Mouse (Mus musculus): ENCODE measurements around the gene Soga1.

Soga1 gene

DNA sequence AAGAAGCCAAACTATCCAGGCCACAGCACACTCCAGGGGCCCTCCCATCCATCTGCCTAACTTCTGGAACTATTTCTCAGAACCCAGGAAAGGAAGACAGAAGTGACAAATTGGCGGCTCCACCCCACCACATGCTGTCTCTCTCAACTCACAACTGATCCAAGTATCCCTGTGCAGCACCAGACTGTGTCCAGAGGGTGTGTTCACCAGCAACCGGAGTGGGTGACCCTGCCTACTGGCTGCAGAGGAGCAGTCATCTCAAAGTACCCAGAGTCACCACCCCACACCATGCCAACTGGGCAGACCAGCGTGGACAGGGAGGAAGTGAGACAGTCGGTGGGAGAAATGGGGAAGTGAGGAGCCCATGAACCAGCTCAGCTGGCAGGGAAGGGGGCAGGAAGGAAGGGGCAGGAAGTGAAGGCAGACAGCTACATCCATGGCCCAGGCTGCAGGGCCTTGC, 15.8 kb downstream of the Soga1 start:
- DNase-seq (ENCODE audit: low spot score in 2 of 2): peak; percentile 45 to 64

DNA sequence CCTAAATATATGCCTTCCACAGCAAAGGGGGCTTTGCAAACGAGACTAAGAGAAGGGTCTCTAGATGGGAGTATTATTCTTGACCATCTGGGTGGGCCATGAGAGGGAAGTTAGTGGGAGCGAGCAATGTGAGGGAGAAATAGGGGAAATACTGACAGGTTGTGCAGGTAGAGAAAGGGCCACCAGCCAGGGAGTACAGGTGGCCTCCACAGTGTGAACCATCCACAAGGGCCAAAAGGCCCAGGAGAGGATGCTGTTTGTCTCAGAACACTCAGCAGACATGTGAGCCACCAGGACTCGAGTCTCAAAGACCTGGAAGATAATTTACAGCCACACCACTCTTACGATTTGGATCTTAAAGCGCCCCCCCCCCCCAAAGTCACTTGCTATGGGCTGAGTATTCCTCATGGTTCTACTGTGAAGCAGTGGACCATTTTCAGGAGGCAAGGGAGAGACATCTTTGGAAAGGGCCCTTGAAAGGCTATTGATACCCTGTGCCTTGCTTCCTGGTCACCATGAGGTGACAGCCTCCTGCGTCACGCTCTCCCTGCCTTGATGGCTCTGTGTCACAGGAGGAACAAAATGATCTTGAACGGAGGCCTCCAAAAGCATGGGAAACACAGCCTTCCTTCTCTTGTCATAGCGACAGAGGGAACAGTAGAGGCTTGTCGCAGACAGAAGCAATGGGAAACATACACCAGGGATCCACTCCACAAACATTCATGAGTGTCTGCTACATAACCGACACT, 18.3 kb downstream of the Soga1 start:
- DNase-seq (ENCODE audit: low spot score in 2 of 2): no peak

DNA sequence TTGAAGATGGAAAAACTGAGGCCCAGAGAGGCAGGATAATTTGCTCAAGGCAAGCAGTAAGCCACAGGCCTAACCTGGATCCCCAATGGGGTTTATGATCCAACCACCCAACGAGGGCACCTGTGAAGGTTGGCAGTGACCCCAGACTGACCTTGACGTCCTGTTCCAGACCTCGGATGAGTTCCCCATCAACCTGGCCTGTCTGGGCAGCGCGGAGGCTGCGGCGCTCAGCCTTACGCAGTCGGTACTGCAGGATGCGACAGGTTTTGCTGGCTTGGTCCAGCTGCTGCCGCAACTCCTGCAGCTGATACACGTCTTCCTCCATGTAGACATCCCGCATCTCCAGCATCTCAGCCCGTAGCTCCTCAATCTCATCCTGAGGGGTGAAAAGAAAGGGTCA, 19.0 kb downstream of the Soga1 start:
- DNase-seq (ENCODE audit: low spot score in 2 of 2): no peak

DNA sequence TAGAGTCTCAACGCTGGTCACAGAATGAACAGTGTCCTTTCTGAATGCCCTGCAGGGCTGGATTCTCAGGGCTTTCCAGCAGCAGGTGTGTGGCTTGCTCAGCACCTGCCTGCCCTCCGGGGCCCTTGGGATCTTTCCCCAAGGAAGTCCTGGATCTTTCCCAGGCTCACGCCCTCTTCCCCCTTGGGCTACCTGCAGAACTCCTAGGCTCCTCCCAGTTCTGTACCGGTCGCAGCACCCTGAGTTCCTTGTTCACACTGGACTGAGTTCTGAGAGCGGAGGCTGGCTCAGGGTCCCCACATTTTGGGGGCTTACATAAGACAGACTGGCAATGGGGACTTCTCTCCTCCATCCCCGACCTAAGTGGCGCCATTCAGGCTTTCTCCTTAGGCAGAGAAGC, 19.9 kb downstream of the Soga1 start:
- DNase-seq (ENCODE audit: low spot score in 2 of 2): no peak

DNA sequence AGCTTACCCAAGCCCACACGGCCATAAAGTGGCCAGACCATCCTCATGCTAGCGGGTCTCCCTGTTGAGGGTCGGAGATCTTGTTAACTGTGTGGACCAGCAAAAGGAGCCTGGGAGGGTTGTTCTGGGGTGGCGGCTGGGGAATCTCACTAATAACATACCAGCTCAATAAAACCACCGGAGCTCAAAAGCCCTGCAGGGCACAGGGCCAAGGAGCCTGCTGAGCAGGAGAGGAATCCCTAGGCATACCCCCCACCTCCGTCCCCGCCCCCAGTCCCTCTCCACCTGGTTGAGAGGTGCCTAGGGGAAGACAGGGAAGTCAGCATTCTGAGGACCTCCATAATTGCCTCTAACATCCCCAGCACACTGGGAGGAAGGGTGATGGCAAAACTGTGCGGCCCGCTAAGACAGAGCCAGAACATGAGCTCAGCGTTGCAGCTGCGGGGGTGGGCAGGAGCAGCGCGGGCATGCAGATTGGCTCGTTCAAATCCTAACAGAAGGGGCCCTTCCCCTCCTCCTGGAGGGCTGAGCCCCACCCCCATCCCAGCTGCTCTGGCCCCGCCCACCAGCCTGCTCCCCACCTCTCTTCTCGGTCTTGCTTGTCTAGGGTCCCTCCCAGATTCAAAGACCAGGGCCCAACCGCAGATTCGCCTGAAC, 20.6 kb downstream of the Soga1 start:
- peak; percentile 67 to 83 for DNase-seq (ENCODE audit: low spot score in 2 of 2)

DNA sequence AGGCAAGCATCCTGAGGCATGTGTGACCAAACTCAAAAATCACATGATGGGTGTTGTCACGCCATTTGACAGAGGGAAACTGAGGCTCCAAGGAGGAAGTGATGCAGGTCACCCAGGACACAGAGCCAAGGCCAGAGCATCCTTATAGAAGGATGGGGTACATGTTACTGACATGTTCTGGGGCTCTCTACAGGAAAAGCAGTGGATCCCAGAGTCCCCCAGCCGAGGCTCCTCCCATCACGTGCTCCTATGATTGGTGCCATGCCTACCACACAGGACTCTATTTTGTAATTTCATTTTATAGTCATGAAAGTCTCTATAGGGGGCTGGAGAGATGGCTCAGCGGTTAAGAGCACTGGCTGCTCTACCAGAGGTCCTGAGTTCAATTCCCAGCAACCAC, 21.3 kb downstream of the Soga1 start:
- no peak for DNase-seq (ENCODE audit: low spot score in 2 of 2)

DNA sequence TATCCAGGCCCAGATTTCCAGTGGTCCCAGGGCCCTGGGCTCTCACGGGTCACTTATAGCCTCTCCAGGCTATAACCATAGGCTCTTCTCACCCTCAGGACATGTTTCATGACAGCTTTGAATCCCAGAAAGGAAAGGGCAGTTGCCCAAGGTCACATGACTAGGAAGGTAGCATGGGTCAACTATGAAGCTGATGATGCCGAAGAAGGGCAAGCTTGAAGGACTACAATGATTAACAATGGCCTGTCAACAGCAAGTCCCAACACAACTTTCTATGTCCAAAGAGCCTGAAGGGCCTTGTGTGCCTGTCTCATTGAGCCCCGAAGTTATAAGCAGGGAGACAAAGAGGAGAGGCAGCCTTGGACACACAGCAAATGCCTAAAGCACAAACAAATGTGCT, 21.9 kb downstream of the Soga1 start:
- DNase-seq (ENCODE audit: low spot score in 2 of 2): no peak

DNA sequence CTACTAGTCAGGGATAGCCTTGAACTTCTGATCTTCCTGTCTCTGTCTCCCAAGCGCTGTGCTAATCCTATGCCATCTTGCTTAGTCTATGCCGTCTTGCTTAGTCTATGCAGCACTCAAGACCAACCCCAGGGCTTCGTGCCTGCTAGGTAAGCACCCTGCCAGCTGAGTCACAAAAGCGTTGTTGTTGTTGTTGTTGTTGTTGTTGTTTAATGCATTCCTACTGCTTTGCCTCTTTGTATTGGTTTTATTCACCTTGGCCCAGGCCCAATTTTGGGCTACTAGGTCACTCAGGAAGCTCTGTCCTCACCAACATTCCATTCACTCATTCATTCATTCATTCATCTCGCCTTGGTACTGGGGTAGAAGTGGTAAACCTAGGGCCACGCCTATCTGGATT, 23.3 kb downstream of the Soga1 start:
- no peak for DNase-seq (ENCODE audit: low spot score in 2 of 2)

DNA sequence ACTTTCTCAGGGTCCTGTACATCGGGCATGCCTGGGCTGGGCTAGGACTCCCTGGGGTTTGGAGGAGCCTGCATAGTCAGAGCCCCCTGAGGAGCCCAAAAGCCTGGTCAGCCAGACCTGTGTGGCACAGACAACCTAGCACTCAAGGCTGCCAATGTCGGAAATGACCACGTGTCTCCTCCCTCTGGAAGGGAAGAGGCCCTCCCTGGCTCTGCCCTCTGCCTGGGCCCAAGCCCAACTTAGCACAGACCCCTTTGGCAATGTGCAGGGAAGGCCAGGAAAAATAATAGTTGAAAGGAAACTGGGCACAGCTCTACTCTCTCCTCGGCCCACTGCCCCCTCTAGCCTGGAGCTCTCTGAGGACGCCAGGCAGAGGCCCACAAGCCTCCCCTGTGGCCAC, 24.2 kb downstream of the Soga1 start:
- peak in 1 of 2 experiments; percentile 42 for DNase-seq (ENCODE audit: low spot score in 2 of 2)

DNA sequence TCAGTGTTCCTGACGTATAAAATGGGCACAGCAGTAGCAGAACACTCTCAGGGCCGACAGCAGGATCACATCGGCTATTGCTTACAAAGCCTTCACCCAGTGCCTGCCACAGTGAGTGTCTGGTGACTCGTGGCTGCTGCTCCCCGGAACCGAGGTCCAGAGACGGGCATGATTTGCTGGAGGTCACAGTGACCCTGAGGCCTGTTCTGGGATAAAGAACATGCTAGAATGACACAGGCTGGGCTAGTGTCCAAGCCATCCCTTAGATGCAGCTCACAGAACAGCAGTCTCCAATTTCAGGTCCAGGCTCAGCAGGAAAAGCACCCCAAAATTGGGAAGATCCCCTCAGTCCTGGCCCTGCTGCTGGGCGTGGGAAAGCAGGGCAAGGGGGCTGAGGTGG, 24.8 kb downstream of the Soga1 start:
- DNase-seq (ENCODE audit: low spot score in 2 of 2): no peak

DNA sequence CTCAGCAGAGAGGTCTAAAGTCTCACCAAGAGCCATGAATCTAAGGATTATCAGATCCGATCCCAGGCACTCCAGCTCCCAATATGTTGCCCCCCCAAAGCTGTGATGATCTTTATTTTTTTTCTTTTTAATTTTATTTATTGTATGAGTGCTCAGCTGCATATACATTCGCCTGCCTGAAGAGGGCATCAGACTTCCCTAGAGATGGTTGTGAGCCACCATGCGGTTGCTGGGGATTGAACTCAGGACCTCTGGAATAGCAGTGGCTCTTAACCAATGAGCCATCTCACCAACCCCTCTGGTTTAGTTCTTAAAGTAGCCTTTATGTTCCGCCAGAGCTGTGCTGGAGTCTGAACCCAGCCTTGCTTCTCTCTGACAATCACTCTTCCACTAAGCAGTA, 25.3 kb downstream of the Soga1 start:
- no peak for DNase-seq (ENCODE audit: low spot score in 2 of 2)

DNA sequence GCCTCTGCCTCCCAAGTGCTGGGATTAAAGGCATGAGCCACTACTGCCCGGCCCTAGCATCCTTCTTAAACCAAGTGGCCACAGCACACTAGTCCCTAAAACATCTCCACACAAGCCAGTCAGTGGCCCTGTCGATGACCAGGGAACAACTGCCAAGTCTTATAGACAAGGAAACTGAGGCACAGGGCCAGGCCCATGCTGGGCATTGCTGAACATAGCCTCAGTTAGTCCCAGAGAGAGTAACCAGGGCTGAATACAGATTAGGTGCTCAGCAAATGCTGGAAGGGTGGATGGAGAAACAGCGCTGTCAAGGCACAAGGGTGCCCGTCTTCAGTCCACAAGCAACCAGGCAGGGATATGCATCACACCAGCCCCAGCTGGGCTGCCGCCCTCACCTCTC, 25.9 kb downstream of the Soga1 start:
- DNase-seq (ENCODE audit: low spot score in 2 of 2): no peak

DNA sequence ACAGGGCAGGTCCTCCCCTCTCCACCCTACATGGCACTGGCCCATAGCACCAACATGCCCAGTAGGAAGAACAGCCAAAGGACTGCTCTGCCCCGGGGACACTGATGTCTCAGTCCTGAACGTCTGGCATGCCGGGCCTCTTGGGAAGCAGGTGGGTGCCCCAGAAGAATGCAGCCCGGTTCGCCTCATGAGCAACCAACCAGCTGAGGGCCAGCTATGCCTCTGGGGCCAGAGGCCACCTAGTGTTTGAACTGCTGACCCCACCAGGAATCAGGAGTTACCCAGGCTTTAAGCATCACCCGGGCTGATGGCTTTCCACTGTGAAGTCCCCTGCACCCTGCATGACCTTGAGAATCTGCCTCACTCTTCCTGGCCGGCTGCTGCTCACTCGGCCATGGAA, 26.6 kb downstream of the Soga1 start:
- DNase-seq (ENCODE audit: low spot score in 2 of 2): no peak

DNA sequence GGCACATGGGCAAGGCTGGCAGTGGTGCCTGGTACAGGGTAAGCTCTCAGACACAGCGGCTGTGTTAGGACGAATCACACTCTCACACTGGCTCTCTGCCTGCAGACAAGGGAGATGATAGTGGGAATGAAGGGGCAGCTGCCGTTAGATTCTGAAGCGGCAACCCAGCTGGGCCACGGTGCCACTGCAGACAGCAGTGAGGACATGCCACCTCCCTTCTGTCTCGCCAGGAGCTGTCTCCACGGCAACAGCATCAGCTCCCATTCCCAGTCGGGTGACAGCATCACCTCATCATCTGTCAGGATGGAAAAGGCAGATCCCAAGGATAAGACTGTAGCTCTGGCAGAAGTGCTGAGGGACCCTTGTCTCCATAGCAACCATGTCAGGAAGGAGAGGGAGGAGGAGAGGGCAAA, 29.2 kb downstream of the Soga1 start:
- DNase-seq (ENCODE audit: low spot score in 2 of 2): peak in 1 of 2 experiments; percentile 58

DNA sequence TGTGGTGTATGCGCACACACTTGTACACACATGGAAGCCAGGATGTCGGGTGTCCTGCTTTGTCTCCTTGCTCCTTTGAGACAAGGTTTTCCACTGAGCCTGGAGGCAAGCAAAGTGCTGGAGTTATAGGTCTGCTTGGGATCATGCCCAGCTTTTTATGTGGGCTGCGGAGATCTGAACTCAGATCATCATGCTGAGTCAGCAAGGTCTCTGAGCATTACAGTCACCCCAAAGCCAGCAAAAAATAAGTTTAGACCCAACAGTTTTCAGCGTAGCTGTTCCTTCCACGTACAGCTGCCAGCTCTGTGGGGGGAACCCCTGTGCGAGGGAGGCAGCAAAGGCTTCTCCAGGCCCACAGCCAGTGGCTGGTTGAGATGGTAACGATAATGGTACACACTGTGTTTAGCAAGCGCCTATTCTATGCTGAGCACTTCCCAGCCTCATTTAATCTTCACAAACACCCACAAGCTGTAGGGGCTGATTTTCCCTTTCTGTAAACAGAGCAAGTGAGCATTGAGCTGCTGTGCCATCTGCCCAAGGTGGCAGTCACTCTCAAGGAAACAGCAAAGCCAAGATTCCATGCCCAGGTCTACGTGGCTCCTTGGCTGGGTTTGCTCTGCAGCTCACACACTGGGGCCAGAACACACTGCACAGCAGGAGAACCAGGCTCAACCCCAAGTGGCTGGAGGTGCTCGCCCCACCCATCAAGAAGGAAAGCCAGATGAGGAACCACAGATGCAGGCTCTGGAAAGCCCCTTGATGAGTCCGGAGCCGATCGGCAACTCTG, 30.5 kb downstream of the Soga1 start:
- DNase-seq (ENCODE audit: low spot score in 2 of 2): peak; percentile 83 to 87

DNA sequence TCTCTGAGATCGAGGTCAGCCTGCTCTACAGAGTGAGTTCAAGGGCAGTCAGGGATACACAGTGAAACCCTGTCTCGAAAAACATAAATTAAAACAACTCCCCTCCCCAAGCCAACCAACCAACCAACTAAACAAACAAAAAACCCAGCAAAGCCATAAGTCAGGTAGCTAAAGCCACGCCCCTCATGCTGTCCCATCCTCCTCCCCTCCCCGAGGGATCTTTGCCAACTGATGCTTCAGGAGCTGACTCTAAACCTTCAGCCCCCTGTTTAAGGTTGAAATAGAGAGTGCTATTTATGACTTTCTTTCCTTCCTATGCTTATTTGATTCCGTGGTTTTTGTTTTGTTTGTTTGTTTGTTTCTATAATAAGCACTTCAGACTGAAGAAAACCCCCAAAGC, 32.1 kb downstream of the Soga1 start:
- no peak for DNase-seq (ENCODE audit: low spot score in 2 of 2)

DNA sequence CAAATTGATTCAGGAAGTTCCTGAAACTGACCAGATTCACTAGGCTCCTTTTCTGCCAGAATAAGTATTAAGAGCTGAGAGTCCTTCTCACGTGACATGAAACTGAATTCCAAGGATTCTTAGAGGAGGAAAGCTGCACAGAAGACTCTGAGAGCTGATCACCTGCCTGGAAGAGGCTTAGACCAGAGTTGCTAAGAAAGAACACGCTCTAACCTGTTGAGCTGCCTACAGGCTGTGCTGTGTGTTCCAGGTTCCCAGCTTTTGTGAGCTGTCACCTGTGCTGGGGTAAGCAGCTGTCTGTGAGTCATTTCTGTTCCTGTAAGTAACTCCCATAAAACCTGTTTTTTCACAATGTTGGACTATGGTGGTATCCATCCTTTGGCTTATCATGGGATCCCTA, 33.1 kb downstream of the Soga1 start:
- DNase-seq (ENCODE audit: low spot score in 2 of 2): no peak

DNA sequence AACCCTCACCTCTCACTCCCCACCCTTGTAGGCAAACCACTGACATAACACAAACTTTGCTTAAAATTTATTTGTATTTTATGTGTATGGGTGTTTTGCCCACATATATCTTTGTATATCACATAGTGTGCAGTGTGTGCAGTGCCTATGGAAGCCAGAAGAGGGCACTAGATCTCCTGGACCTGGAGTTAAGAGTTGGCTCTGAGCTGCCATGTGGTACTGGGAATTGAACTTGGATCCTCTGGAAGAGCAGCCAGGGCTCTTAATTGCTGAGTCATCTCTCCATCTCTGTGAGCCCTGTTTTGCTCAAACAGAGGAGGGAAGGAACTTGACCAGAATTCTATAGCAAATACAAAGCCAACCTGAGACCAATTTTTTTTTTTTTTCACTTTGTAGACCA, 35.1 kb downstream of the Soga1 start:
- no peak for DNase-seq (ENCODE audit: low spot score in 2 of 2)

DNA sequence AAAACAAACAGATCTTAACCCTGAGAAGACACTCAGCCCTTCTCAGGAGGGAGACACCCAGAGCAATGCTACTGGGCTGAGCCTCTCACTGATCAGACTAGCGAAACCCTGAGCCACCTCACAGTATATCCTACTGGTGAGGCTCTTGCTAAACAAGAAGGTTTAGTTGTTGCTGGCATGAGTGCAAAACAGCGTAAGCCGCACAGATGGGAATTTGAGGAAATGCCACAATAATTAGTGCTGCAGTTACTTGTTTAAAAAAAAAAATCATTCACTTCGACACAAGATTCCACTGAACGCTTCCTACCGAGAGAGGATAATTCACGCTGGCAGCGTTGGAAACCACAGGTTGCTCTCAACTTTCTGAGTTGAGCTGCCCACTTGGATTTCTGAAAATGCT, 35.5 kb downstream of the Soga1 start:
- DNase-seq (ENCODE audit: low spot score in 2 of 2): no peak

DNA sequence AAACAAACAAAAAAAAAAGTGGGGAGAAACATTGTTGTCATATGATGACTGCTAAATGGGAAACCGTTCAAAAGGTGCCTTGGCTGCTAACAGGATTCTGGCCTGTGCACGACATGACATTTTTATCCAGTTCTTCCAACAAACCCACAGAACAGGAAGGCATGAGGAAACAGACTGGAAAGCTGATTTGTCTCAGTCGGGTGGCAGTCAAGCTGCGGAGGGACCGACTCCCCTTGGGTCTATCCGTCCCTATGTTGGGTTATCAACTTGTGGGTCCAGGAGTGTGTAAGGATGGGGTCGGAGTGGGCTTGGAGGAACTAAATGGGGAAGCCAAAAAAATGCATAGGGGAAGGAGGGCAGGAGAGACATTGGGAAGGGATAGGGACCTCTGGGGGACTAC, 37.6 kb downstream of the Soga1 start:
- no peak for DNase-seq (ENCODE audit: low spot score in 2 of 2)

DNA sequence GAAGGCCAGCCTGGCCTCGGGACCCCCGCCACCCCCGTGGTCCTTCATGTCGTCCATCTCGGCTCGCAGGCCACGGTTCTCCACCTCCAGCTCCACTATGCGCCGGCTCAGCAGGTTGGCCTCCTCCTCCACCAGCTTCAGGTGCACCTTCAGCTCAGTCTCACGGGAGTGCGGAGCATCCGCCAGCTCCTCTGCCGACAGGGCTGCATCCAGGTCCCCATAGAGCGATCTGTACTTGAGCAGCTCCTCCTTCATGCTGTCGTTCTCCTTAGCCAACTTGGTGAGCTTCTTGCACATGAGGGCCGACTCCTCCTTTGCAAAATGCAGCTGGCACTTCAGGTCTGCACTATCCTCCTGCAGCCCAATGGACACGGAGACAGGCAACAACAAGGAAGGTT, 38.4 kb downstream of the Soga1 start:
- DNase-seq (ENCODE audit: low spot score in 2 of 2): no peak

DNA sequence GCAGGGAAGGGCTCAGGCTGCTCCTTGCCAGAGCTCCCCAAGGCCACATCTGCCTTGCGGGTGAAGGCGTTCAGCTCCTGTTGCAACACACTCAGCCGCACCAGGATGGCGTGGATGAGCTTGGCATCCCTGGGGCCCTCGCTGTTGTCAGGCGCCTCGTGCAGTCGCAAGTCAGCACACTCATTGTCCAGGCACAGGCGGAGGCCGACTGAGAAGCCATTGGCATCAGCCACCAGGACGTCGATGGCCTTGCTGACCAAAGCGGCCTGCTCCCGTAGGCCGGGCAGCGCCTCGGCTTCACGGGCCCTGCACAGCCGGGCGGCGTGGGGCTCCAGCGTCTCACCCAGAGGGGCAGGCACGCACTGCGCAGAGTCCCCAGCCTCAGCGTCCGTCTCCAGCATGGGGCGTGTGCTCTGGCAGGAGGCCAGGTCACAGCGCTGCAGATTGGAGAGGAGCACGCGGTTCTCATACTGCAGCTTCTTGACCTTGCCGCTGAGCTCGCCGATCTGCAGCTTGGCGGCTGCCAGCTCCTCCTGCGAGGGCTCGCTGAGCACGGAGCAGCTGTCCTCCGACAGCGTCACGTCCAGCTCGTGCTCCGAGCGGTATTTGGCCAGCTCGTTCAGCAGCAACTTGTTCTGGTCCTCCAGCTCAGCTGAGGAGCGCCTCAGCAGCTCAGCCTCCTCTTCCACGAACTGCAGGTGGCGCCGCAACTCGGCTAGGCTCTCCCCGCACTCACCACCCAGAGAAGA, 39.0 kb downstream of the Soga1 start:
- no peak for DNase-seq (ENCODE audit: low spot score in 2 of 2)
